Mouse (Mus musculus) thymus, postnatal 36 days (tissue): ENCODE data around the gene Tns2.
"Not testable (repeated sequence)": the region's sequence is repeated elsewhere in the genome, so short reads cannot be mapped to it uniquely, and the experiment has no call there.

Experiments
- DNase-seq, 2 experiments: peaks; one replicate each; pipeline ENCODE4 v3.0.0; 2022; ENCODE audit warnings: mixed read lengths in 2 of 2

Tns2 gene

GRCm38 (mm10) chr15:102144274-102144711, 44.1 kb downstream of the Tns2 start, which contains the start of gene Igfbp6:
Gene Igfbp6 (plus strand): TSS chr15:102144362.
- DNase-seq: no peak

GRCm38 (mm10) chr15:102144726-102145125, 44.5 kb downstream of the Tns2 start:
- no peak for DNase-seq

GRCm38 (mm10) chr15:102145330-102145729, 45.1 kb downstream of the Tns2 start:
- no peak for DNase-seq

GRCm38 (mm10) chr15:102146089-102146488, 45.9 kb downstream of the Tns2 start:
- no peak for DNase-seq

GRCm38 (mm10) chr15:102146882-102147281, 46.7 kb downstream of the Tns2 start:
- DNase-seq: peak in 1 of 2 experiments; percentile 30

GRCm38 (mm10) chr15:102147674-102148402, 47.6 kb downstream of the Tns2 start:
- no peak for DNase-seq

GRCm38 (mm10) chr15:102149561-102149960, 49.3 kb downstream of the Tns2 start:
- no peak for DNase-seq

- DNase-seq: no peak
Observed at GRCm38 (mm10) chr15:102150301-102151135, 50.3 kb downstream of the Tns2 start, which contains the start of gene Soat2. Gene Soat2 (plus strand): TSS chr15:102150526.

- no peak for DNase-seq
Observed at GRCm38 (mm10) chr15:102152646-102153045, 52.4 kb downstream of the Tns2 start.

GRCm38 (mm10) chr15:102155006-102155405, 54.8 kb downstream of the Tns2 start:
- DNase-seq: not testable (repeated sequence)

- DNase-seq: no peak
Observed at GRCm38 (mm10) chr15:102156836-102157235, 56.6 kb downstream of the Tns2 start.

- DNase-seq: peak in 1 of 2 experiments; percentile 23
Observed at GRCm38 (mm10) chr15:102160415-102161060, 60.3 kb downstream of the Tns2 start.

- no peak for DNase-seq
Observed at GRCm38 (mm10) chr15:102163900-102164693, 63.9 kb downstream of the Tns2 start.

- DNase-seq: peak; percentile 45 to 59
Observed at GRCm38 (mm10) chr15:102165468-102166100, 65.4 kb downstream of the Tns2 start.
